Mouse (Mus musculus) heart, embryonic 13.5 days (tissue): ENCODE data around the gene Zfp534. TPM values are rescaled to one million over a fixed set of nuclear protein-coding genes. Genes with fewer than 3 reads are reported as not detected.
"Not testable (repeated sequence)": the region's sequence is repeated elsewhere in the genome, so short reads cannot be mapped to it uniquely, and the experiment has no call there.

Experiments
- ATAC-seq: fragments of 200-750 bp; cut with Nextera tagmentation; 2 replicates; pipeline ENCODE4 v1.8.0; 2017; ENCODE audit warnings: moderate TSS enrichment; ENCODE audit not compliant: insufficient number of reproducible peaks, low FRiP score, low TSS enrichment; ENCODE audit errors: extremely low read depth
- H3K27ac ChIP-seq: fragments of 300-500 bp; sonication (generic); replicated peaks from 2 replicates; pipeline ENCODE4 v1.5.1; 2015; ENCODE audit warnings: moderate library complexity, mild to moderate bottlenecking, inconsistent platforms
- H3K27me3 ChIP-seq: fragments of 300-500 bp; sonication (generic); replicated peaks from 2 replicates; pipeline ENCODE4 v1.6.1; 2015; ENCODE audit warnings: mild to moderate bottlenecking, inconsistent platforms
- H3K36me3 ChIP-seq: fragments of 300-500 bp; sonication (generic); 2 replicates; pipeline ENCODE4 v1.6.1; 2015; ENCODE audit warnings: mild to moderate bottlenecking, inconsistent platforms
- H3K4me1 ChIP-seq: fragments of 300-500 bp; sonication (generic); 2 replicates; pipeline ENCODE4 v1.6.1; 2015; ENCODE audit warnings: inconsistent platforms
- H3K4me2 ChIP-seq: fragments of 300-500 bp; sonication (generic); 2 replicates; pipeline ENCODE4 v1.6.1; 2015; ENCODE audit warnings: inconsistent platforms, mild to moderate bottlenecking, moderate library complexity
- H3K4me3 ChIP-seq: fragments of 300-500 bp; sonication (generic); 2 replicates; pipeline ENCODE4 v1.5.1; 2015; ENCODE audit warnings: moderate library complexity, mild to moderate bottlenecking, inconsistent platforms
- H3K9ac ChIP-seq: fragments of 300-500 bp; sonication (generic); 2 replicates; pipeline ENCODE4 v1.6.1; 2015; ENCODE audit warnings: inconsistent platforms, mild to moderate bottlenecking, moderate library complexity
- H3K9me3 ChIP-seq: fragments of 300-500 bp; sonication (generic); 2 replicates; pipeline ENCODE4 v1.6.1; 2016; ENCODE audit warnings: inconsistent platforms
- WGBS: fragments of 180-500 bp; shearing (Covaris S2); methylation state at CpG from one replicate; pipeline ENCODE4 v1.1.7; 2015; ENCODE audit warnings: mixed read lengths; 5-methylcytosine and 5-hydroxymethylcytosine counted together
- polyA plus RNA-seq: library from polyadenylated mRNA; unstranded; fragments of >200 nt; fragmentation: Nextera tagmentation; extraction: Ambion mirVana; gene quantifications from 2 replicates; pipeline ENCODE4 v1.2.1, GENCODE M21; 2015

Gene Zfp534
- not detected in 2 replicates for polyA plus RNA-seq

DNA sequence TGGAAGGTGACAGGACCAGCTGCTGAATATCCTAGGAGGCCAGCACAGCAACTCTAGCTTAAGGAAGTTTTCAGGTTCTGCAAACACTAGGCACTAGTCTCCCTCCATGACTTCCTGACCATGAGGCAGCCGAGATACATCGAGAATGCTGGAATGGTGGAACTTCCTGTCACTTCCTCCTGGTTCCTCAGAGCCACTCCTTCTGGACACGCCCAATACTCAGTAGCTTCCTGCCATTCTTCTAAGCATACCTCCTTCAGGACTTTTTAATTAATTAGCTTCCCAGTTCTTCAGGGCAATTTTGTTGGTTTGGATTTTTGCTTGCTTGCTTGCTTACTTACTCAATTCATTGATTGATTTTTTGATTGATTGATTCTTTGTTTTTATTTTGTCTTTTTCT lies at the start of gene Zfp534:
Zfp534 (minus strand) TSS at position 101 of the 400 bp plus-strand sequence.
- not testable (repeated sequence) for H3K36me3 ChIP-seq, H3K9ac ChIP-seq, H3K4me3 ChIP-seq, H3K9me3 ChIP-seq, H3K4me1 ChIP-seq, H3K4me2 ChIP-seq, ATAC-seq, H3K27me3 ChIP-seq, H3K27ac ChIP-seq
- 43% methylated on average over 1 of the region's 3 CpGs for WGBS

DNA sequence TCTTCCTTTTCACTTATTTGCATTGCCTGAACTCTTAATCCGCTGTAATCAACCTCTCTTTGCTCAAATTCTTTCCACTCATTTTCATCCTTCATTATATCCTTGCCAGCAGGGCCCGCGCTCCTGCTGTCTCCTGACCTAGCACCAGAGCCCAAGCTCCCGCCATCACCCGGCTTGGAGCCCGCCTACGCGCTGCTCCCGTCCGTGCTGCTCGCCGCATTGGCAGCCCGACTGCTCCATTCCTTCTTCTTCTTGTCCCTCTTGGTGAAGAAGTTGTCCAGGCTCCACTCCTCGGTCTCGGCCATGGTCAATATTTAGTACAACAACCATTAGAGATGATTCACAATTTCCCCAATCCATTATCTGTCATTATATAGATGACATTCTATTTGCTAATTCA lies 43.9 kb upstream of the Zfp534 start:
- H3K9me3 ChIP-seq: peaks cover 11% of the 10 kb centered on the region
- WGBS: 90% methylated on average over 14 of the region's 15 CpGs
- H3K36me3 ChIP-seq: not testable (repeated sequence)

DNA sequence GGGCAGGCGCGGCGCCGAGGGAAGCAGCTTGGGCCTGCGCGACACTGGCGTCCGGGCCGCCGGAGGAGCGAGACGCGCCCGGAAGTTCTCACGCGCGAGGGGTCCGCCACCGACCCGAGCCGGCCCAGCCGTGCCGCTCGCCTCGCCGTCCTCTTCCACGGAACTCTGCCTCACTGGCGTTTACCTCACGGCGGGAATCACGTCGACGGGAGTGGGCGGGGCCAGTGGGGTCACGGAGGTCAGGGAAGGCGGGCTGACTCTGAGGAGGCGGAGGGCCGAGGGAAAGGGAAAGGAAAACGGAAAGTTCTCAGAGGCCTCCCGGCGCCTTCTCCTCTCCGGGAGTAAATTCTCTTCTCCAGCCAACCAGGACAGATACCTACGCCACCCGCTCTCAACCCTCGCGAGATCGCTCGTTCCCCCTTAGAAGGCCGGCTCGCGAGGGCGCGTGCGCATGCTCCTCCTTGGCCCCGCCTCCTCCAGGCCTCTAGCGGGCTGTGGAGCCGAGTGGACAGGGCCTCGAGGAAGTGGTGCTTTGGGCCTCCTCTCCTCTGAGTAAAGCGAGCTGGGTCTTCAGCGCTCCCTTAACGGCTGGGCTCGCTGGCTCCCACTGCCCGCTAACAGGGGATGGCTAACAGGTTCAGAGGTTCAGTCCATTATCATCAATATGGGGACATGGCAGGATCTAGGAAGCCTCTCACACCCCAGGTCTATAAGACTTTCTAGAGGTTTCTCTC lies 36.5 kb upstream of the Zfp534 start:
- peaks cover 13% of the 10 kb centered on the region for H3K9me3 ChIP-seq
- H3K4me2 ChIP-seq: peak overlapping the region; percentile 70
- not testable (repeated sequence) for H3K4me1 ChIP-seq, H3K27ac ChIP-seq, H3K36me3 ChIP-seq, H3K27me3 ChIP-seq, ATAC-seq
- H3K9ac ChIP-seq: peak overlapping the region; percentile 58; the same call in 1 of the 2 replicates
- H3K4me3 ChIP-seq: peak overlapping the region; percentile 54
- 25% methylated on average over 60 of the region's 63 CpGs for WGBS

More for the DNA sequence above, 43.9 kb upstream of the Zfp534 start:
- H3K27me3 ChIP-seq, H3K4me3 ChIP-seq, H3K9ac ChIP-seq, H3K4me2 ChIP-seq, H3K27ac ChIP-seq, H3K4me1 ChIP-seq, ATAC-seq: not testable (repeated sequence)

DNA sequence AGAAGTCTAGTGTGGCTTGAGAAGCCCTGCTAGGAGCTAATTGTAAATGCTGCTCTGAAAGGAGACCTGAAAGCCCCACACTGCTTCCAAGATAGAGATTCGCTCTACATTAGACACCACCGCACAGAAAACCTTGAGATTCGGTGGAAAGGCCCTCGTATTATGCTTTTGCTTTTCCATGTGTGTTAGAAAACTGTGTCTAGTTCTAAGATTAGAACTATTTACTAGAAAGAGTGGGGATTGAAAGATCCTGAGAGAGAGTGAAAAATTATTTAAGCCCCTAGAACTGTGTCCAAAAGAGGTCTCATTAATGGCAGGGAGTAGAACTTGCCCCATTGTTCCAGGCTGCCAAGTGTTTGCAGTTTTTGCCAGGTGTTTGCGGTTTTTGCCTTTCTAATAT lies 47.1 kb downstream of the Zfp534 start:
- H3K4me2 ChIP-seq, H3K27ac ChIP-seq, H3K4me3 ChIP-seq, H3K36me3 ChIP-seq, ATAC-seq, H3K9ac ChIP-seq, H3K27me3 ChIP-seq, H3K4me1 ChIP-seq, H3K9me3 ChIP-seq: not testable (repeated sequence)
- 75% methylated on average over 5 of the region's 5 CpGs for WGBS

DNA sequence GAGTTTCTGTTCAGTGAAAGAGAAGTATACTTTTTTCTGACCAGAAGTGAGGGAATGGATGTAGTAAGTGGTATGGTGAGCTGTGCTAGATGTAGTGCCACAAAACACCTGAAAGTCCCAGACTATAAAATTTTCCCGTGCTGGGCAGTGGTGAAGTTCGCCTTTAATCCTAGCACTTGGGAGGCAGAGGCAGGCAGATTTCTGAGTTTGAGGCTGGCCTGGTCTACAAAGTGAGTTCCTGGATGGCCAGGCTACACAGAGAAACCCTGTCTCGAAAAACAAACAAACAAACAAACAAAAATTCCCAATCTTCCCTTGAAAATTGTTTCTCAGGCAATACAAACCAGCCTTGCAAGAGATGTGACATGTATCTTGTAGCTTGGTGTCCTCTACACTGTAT lies 54.9 kb downstream of the Zfp534 start:
- H3K9ac ChIP-seq, H3K9me3 ChIP-seq, H3K27ac ChIP-seq, H3K27me3 ChIP-seq, H3K4me2 ChIP-seq, H3K4me1 ChIP-seq, H3K36me3 ChIP-seq, H3K4me3 ChIP-seq: not testable (repeated sequence)
- WGBS: no CpG with 5 or more reads among the region's 3 CpGs
- ATAC-seq: peak; percentile 42; the same call in 1 of the 2 replicates

DNA sequence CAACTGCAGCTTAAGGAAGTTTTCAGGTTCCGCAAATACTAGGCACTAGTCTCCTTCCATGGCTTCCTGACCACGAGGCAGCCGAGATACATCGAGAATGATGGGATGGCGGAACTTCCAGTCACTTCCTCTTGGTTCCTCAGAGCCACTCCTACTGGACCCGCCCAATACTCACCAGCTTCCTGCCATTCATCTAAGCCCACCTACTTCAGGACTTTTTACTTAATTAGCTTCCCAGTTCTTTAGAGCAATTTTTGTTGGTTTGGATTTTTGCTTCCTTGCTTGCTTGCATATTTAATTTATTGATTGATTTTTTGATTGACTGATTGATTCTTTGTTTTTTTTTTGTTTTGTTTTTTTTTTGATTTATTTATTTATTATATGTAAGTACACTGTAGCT lies 59.9 kb downstream of the Zfp534 start, which contains the start of gene Zfp979:
Zfp979 (minus strand) TSS at position 101 of the 400 bp plus-strand sequence.
- H3K4me3 ChIP-seq, H3K4me2 ChIP-seq, H3K27ac ChIP-seq, H3K9me3 ChIP-seq, H3K9ac ChIP-seq, ATAC-seq, H3K4me1 ChIP-seq, H3K27me3 ChIP-seq, H3K36me3 ChIP-seq: not testable (repeated sequence)
- WGBS: no CpG with 5 or more reads among the region's 6 CpGs

DNA sequence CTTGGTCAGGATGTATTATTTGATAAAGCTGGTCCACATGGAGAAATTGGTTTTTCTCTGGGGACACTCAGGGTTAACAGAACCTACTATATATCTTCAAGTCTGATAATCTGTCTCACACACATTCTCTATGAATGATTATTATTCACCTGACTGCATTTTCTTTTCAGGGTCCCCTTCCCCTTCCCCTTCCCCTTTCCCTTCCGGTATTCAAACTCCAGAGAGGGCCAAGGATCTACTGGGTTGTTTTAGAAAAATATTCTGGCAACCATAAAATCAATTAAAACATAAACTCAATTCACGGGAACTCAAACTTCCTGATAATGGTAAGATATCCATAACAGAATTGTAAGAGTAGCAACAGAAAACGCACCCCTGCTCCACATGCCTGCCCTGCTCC lies 60.4 kb downstream of the Zfp534 start:
- not testable (repeated sequence) for H3K36me3 ChIP-seq, H3K4me3 ChIP-seq, H3K4me2 ChIP-seq, H3K4me1 ChIP-seq, H3K9me3 ChIP-seq, ATAC-seq, H3K27me3 ChIP-seq, H3K9ac ChIP-seq, H3K27ac ChIP-seq
- WGBS: 45% methylated on average over 2 of the region's 3 CpGs

DNA sequence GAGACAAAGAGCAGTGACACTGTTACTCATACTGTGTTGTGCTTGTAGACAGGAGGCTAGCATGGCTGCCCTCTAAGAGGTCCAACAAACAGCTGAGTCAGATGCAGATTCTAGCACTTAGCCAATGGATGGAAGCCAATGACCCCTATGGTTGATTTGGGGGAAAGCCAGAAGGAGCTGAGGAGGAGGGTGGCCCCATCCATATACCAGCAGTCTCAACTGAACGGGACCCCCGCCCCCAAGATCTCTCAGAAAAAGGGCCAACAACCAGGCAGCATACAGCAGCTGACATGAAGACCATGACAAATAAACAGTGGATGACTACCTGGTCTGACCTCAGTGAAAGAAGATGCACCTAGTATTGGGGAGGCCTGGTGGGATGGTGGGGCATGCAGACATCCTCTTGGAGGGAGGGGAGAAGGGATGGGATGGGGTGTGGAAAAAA lies 68.5 kb downstream of the Zfp534 start:
- H3K27ac ChIP-seq, H3K9me3 ChIP-seq, H3K27me3 ChIP-seq, H3K9ac ChIP-seq, H3K4me3 ChIP-seq, H3K36me3 ChIP-seq, H3K4me2 ChIP-seq, H3K4me1 ChIP-seq, ATAC-seq: not testable (repeated sequence)
- WGBS: no CpG with 5 or more reads among the region's 2 CpGs

Other genes with a start within 250 kb of the Zfp534 start
- 5.4 and 5.5 TPM in 2 replicates for gene Zfp982, start 210.1 kb downstream of the Zfp534 start, polyA plus RNA-seq
- 0.25 and 0.31 TPM in 2 replicates for gene Gm16503, start 162.3 kb downstream of the Zfp534 start, polyA plus RNA-seq
- 0.07 and 0.10 TPM in 2 replicates for gene Zfp985, start 149.3 kb downstream of the Zfp534 start, polyA plus RNA-seq
- gene Zfp979, start 60.0 kb downstream of the Zfp534 start, polyA plus RNA-seq: 3.0 and 3.3 TPM in 2 replicates
- 8.5 and 9.1 TPM in 2 replicates for gene Zfp984, start 107.2 kb upstream of the Zfp534 start, polyA plus RNA-seq
- 3.6 and 3.9 TPM in 2 replicates for gene Zfp933, start 145.8 kb upstream of the Zfp534 start, polyA plus RNA-seq
- gene Miip, start 166.3 kb upstream of the Zfp534 start, polyA plus RNA-seq: 27.2 and 27.6 TPM in 2 replicates
- gene Fv1, start 166.4 kb upstream of the Zfp534 start, polyA plus RNA-seq: 7.5 and 8.0 TPM in 2 replicates
- gene Mfn2, start 202.2 kb upstream of the Zfp534 start, polyA plus RNA-seq: 102 and 105 TPM in 2 replicates
- 43.7 and 49.2 TPM in 2 replicates for gene Plod1, start 234.2 kb upstream of the Zfp534 start, polyA plus RNA-seq
- gene 2510039O18Rik, start 238.3 kb upstream of the Zfp534 start, polyA plus RNA-seq: 12.4 and 13.0 TPM in 2 replicates